Mouse (Mus musculus): ENCODE data around the gene Gng10.

The Gng10 gene

GRCm38 (mm10) chr4:59015181-59015580 is 19.7 kb upstream of the Gng10 start:
- in situ Hi-C loops (cut with MboI, MseI) = no loop called here

- in situ Hi-C loops (cut with MboI, MseI) = no loop called here
Measured at GRCm38 (mm10) chr4:59016922-59017321, 18.0 kb upstream of the Gng10 start.

DNA sequence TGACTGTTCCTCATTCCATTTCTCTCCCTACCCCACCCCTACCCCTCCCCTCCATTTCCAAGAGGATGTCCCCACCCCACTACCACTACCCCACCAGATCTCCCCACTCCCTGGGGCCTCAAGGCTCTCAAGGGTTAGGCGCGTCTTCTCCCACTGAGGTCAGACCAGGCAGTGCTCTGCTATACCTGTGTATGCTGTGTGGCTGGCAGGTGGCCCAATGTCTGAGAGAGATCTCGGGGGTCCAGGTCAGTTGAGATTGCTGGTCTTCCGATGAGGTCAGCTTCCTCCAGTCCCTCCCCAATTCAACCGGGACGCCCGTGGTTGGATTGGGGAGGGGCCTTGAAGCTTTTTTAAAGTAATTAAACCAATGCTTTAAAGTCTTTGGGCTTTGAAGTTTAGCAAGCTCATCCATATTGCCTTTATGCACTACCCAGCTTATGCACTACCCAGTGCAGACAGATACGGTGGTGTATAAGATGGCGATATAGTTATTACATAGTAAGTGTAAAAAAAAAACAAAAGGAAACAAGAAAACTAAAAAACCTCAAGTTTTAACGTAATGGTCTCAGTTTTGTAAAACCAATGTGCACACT is 467 bp upstream of the Gng10 start:
- in situ Hi-C loops (cut with MboI, MseI) = no loop called here

GRCm38 (mm10) chr4:59035786-59036350 is 980 bp downstream of the Gng10 start:
- in situ Hi-C loops (cut with MboI, MseI) = no loop called here

- in situ Hi-C loops (cut with MboI, MseI) = no loop called here
Measured at GRCm38 (mm10) chr4:59036490-59037127, 1.7 kb downstream of the Gng10 start.

GRCm38 (mm10) chr4:59037525-59037924 is 2.6 kb downstream of the Gng10 start:
- in situ Hi-C loops (cut with MboI, MseI) = no loop called here

DNA sequence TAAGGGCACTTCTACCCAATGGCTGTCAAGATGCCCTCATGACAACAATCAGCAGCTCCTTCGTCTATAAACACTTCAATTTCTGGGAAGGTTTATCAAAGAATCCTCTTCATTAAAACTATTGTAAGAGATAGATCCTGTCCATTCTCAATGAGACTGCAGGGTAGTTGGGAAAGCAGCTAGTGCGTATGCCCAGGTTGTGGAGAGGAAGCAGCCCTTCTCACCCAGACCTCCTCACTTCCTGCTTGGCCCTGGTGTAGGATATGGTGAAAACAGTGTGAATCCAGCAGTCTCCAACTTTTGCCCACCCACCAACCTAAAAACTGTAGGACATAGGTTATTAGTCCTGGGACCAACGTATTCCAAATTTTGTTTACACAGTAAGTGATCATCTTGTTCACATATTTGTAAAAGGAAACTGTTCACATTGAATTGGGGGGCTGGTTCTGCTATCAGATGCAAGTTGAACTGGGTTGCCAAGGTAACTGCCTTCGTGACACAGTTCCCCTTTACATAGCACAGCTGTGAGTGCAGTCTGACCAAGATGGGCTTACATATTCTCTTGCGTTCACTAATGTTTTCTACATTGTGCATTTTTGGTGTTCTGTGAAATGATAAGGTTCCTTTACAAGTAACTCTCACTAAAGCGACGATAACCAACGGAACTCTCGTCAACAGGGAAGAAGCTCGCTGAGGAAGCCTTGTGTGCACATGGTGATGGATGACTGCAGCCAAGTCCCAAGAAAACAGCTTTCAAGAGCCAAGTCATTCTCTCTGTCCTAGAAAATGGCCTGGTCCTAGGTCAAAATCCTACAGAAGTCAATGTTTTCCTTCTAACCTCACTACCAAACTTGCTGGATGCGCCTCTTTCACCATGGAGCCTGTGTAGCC is 5.8 kb downstream of the Gng10 start:
- in situ Hi-C loops (cut with MboI, MseI) = loop anchor here (5.0 kb wide), 1 partner anchor 58 kb away; no protein-coding TSS in a partner anchor

GRCm38 (mm10) chr4:59043074-59043473 is 8.2 kb downstream of the Gng10 start:
- in situ Hi-C loops (cut with MboI, MseI) = loop anchor here (5.0 kb wide), 1 partner anchor 61 kb away; no protein-coding TSS in a partner anchor

- in situ Hi-C loops (cut with MboI, MseI) = loop anchor here (5.0 kb wide), 1 partner anchor 62 kb away; no protein-coding TSS in a partner anchor
Measured at GRCm38 (mm10) chr4:59043891-59044290, 9.0 kb downstream of the Gng10 start.

DNA sequence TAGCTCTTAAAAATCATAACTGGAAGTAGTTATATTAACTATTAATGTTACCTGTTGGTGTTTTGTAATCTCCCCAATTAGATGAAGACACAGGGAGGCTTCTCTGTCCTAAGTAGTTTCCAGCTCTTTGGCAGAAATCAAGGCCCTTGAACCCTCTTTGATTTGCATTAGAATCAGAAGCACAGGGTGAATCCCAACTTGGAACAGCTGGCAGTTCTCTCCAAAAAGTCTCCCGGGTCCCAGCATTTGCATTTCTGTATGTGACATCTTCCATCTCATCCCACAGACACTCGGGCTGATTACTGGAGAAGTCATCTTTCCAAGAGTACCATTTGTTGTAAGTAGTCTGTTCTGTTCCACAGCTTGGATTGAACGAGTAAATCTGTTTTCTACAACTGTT is 12.3 kb downstream of the Gng10 start:
- in situ Hi-C loops (cut with MboI, MseI) = no loop called here

DNA sequence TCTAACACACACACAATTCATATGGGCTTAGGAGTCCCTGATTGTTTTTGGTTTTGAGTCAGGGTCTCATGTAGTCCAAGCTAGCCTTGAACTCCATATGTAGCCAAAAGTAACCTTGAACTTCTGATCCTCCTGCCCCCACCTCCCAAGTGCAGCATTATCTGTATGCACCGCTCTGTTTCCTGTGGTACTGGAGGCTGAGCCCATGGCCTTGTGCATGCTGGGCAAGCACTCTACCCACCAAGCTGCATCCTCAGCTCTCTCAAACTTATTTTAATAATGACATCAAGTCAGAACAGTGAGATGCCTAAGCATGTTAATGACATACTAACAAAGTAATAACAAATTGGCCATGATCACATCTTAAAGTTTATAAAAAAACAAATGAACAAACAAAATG is 16.2 kb downstream of the Gng10 start:
- in situ Hi-C loops (cut with MboI, MseI) = no loop called here

DNA sequence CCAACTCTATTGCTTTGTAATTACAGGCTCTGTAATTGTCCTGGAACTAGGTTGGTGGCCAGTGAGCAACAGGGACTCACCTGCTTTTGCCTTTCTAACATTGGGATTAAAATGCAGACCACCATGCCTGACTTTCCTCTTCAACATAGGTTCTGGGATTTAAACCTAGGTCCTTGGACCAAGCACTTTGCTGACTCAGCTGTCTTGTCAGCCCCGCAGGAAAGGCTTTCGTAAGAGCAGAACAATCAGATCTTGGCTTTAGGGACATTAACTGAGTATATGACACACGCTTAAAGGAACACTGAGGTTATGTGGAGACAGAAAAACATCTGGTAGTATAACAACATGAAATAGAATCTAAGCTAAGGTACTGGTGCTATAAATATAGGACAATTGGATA is 23.0 kb downstream of the Gng10 start:
- in situ Hi-C loops (cut with MboI, MseI) = no loop called here

DNA sequence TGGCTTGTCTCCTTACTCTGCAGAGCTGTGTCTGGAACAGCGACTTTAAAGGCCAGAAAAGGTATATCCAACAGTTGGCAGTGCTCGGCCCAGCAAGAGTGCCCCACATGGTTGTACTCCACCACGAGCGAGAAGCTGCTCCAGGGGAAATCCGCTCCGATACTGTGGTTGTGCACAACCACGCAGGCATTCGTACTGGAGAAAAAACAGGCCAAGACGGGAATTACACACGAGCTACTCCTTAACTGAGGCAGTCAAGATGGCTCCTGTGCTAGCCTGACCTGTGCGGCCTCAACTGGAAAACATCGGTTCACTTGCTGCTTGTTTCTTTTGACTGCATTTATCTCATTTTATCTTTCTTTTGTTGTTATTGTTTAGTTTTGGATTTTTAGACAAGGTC is 27.6 kb downstream of the Gng10 start:
- in situ Hi-C loops (cut with MboI, MseI) = no loop called here

DNA sequence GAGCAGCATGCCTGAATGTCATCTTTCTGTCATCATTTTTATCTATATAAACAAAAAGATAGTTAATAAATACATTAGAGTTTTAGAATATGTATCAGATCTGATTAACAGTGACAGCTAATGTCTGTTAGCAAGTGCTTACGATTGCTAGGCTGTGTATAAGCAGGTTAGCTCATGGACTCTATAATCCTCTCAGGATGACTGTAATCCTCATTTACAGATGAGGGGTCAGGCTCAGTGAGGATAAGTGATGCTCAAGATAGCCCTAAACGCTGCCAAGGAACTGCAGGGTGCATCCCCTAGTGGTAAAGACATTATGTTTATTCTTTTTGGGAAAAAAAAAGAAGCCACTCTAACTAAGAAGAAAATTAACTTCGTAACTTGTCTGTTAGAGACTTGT is 34.4 kb downstream of the Gng10 start:
- in situ Hi-C loops (cut with MboI, MseI) = no loop called here

- in situ Hi-C loops (cut with MboI, MseI) = loop anchor here (10.0 kb wide), 1 partner anchor 491 kb away; no protein-coding TSS in a partner anchor
Measured at GRCm38 (mm10) chr4:59083430-59083829, 48.5 kb downstream of the Gng10 start.

DNA sequence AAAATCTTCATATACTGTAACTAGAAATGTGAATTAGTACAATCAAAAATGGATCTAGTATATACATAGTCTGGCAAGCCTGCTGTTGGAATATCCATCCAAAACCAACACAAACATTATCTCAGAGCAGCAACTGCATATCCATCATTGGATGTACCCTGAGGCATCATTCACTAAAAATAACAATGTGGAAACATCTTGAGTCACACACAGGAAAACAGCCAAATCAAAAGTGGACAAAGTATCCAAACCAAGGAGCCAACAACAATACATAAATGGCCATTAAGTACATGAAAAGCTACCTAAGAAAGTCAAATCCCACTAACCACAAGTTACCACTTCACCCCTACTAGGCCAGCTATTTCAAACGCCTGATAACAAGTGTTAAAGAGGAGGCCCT is 54.5 kb downstream of the Gng10 start:
- in situ Hi-C loops (cut with MboI, MseI) = loop anchor here (10.0 kb wide), 1 partner anchor 485 kb away; no protein-coding TSS in a partner anchor

All from T-helper 1 cell (primary cell).